Mouse (Mus musculus): ENCODE results near the gene Amacr. TPM values are rescaled to one million over a fixed set of nuclear protein-coding genes. Genes with fewer than 3 reads are reported as not detected.

The Amacr gene
- polyA plus RNA-seq (2014; fragmentation: Illumina TruSeq; extraction: RNeasy Lipid Tissue Mini Kit (QIAGEN cat#74804); ENCODE audit: low read depth, low replicate concordance): 7.5 TPM

GRCm38 (mm10) chr15:10981377-10982063 lies at the start of gene Amacr:
Gene Amacr (plus strand): TSS chr15:10981756.

GRCm38 (mm10) chr15:10951951-10952759 lies 29.4 kb upstream of the Amacr start, which contains the start of gene C1qtnf3:
Gene C1qtnf3 (plus strand): TSS chr15:10952332.

GRCm38 (mm10) chr15:11000421-11000820 lies 18.9 kb downstream of the Amacr start, which contains the start of gene Slc45a2:
Gene Slc45a2 (plus strand): TSS chr15:11000721.

GRCm38 (mm10) chr15:11037711-11038110 lies 56.2 kb downstream of the Amacr start, which contains the start of gene Rxfp3:
Gene Rxfp3 (minus strand): TSS chr15:11037991.

Other genes with a start within 250 kb of the Amacr start
- gene C1qtnf3, start 29.4 kb upstream of the Amacr start, polyA plus RNA-seq (2014; fragmentation: Illumina TruSeq; extraction: RNeasy Lipid Tissue Mini Kit (QIAGEN cat#74804); ENCODE audit: low read depth, low replicate concordance): 2.3 TPM
- not detected for gene Slc45a2, start 19.0 kb downstream of the Amacr start, polyA plus RNA-seq (2014; fragmentation: Illumina TruSeq; extraction: RNeasy Lipid Tissue Mini Kit (QIAGEN cat#74804); ENCODE audit: low read depth, low replicate concordance)
- gene Rxfp3, start 56.2 kb downstream of the Amacr start, polyA plus RNA-seq (2014; fragmentation: Illumina TruSeq; extraction: RNeasy Lipid Tissue Mini Kit (QIAGEN cat#74804); ENCODE audit: low read depth, low replicate concordance): not detected
- 5.7 TPM for gene Adamts12, start 83.0 kb downstream of the Amacr start, polyA plus RNA-seq (2014; fragmentation: Illumina TruSeq; extraction: RNeasy Lipid Tissue Mini Kit (QIAGEN cat#74804); ENCODE audit: low read depth, low replicate concordance)